Mouse (Mus musculus) CH12.LX (cell line): ENCODE measurements around the gene Pcolce. TPM values are rescaled to one million over a fixed set of nuclear protein-coding genes. Genes with fewer than 3 reads are reported as not detected.
A peak's percentile ranks its signal among the peaks of the same experiment; 100 is the strongest.

Experiments used
- DNase-seq: peaks from one replicate; pipeline ENCODE4 v3.0.0-alpha.2; 2013; ENCODE audit errors: extremely low read depth
- H3K27ac ChIP-seq: 2 replicates; pipeline ENCODE4 v1.5.1; 2012; ENCODE audit warnings: low read depth, mild to moderate bottlenecking, control low read depth, moderate library complexity; ENCODE audit not compliant: insufficient read depth
- H3K27me3 ChIP-seq: replicated peaks from 2 replicates; pipeline ENCODE3; 2012; ENCODE audit warnings: inconsistent platforms
- H3K36me3 ChIP-seq, 2 experiments: replicated peaks in 1 of 2; 2 replicates each; pipeline versions ENCODE3 to v1.6.1; 2012; ENCODE audit warnings: inconsistent platforms in 1 of 2, low read length in 1 of 2, mild to moderate bottlenecking in 1 of 2, mixed read lengths in 1 of 2, moderate library complexity in 1 of 2; ENCODE audit not compliant: control insufficient read depth in 1 of 2, insufficient read depth in 1 of 2
- H3K4me1 ChIP-seq, 2 experiments: 2 replicates each; pipeline ENCODE4 v1.6.1; 2012; ENCODE audit warnings: inconsistent platforms in 1 of 2, moderate library complexity in 1 of 2; ENCODE audit not compliant: insufficient read depth in 2 of 2, control insufficient read depth in 1 of 2
- H3K4me2 ChIP-seq: 2 replicates; pipeline ENCODE4 v1.6.1; 2012; ENCODE audit warnings: low read depth, mild to moderate bottlenecking, control low read depth; ENCODE audit not compliant: poor library complexity, insufficient read depth, severe bottlenecking
- H3K4me3 ChIP-seq, 3 experiments: fragments of 150-350 bp in 1 of 3; sonication (generic) in 1 of 3; replicated peaks in 1 of 3; 2 replicates each; pipeline versions ENCODE3 to v1.5.1; 2011 to 2012; ENCODE audit warnings: low read depth in 2 of 3, low read length in 2 of 3, mild to moderate bottlenecking in 2 of 3, moderate library complexity in 2 of 3, control low read depth in 1 of 3, improper control_type of control experiment in 1 of 3, inconsistent platforms in 1 of 3, mixed read lengths in 1 of 3; ENCODE audit not compliant: poor library complexity in 1 of 3
- H3K79me2 ChIP-seq: replicated peaks from 2 replicates; pipeline ENCODE4 v1.6.1; 2012; ENCODE audit warnings: mild to moderate bottlenecking, moderate library complexity; ENCODE audit not compliant: control insufficient read depth, poor library complexity, insufficient read depth, severe bottlenecking; ENCODE audit errors: extremely low read depth
- H3K9ac ChIP-seq: 2 replicates; pipeline ENCODE4 v1.6.1; 2012; ENCODE audit warnings: low read depth, mild to moderate bottlenecking, control low read depth, moderate library complexity; ENCODE audit not compliant: insufficient read depth
- H3K9me3 ChIP-seq: replicated peaks from 2 replicates; pipeline ENCODE3; 2012; ENCODE audit warnings: low read length, inconsistent platforms, mixed read lengths
- BHLHE40 ChIP-seq: IDR thresholded peaks from 2 replicates; pipeline ENCODE4 v1.6.1; 2011; ENCODE audit warnings: mild to moderate bottlenecking, low read depth, low read length, improper control_type of control experiment
- CHD1 ChIP-seq: IDR thresholded peaks from 2 replicates; pipeline ENCODE4 v1.6.1; 2012; ENCODE audit warnings: low read depth, low read length, improper control_type of control experiment, inconsistent platforms
- CHD2 ChIP-seq: IDR thresholded peaks from 2 replicates; pipeline ENCODE4 v1.6.1; 2011; ENCODE audit warnings: low read length, improper control_type of control experiment
- CTCF ChIP-seq, 2 experiments: IDR thresholded peaks in 1 of 2; conservative IDR thresholded peaks in 1 of 2; 2 replicates each; pipeline ENCODE4 v1.5.1; 2011 to 2012; ENCODE audit warnings: low read depth in 2 of 2, low read length in 2 of 2, improper control_type of control experiment in 1 of 2, inconsistent platforms in 1 of 2, mild to moderate bottlenecking in 1 of 2, moderate library complexity in 1 of 2
- ELF1 ChIP-seq: IDR thresholded peaks from 2 replicates; pipeline ENCODE4 v1.6.1; 2014; ENCODE audit warnings: low read depth, mild to moderate bottlenecking, inconsistent platforms, low read length, improper control_type of control experiment
- EP300 ChIP-seq: IDR thresholded peaks from 2 replicates; pipeline ENCODE4 v1.6.1; 2011; ENCODE audit warnings: low read length, improper control_type of control experiment
- ETS1 ChIP-seq: conservative IDR thresholded peaks from 2 replicates; pipeline ENCODE4 v1.6.1; 2012; ENCODE audit warnings: low read depth, mild to moderate bottlenecking, inconsistent platforms, low read length, improper control_type of control experiment, moderate library complexity
- GABPA ChIP-seq: IDR thresholded peaks from 2 replicates; pipeline ENCODE4 v1.6.1; 2012; ENCODE audit warnings: low read depth, low read length, improper control_type of control experiment, inconsistent platforms; ENCODE audit not compliant: insufficient replicate concordance
- IRF4 ChIP-seq: IDR thresholded peaks from 2 replicates; pipeline ENCODE4 v1.6.1; 2014; ENCODE audit warnings: low read depth, mild to moderate bottlenecking, inconsistent platforms, low read length, improper control_type of control experiment
- JUN ChIP-seq: IDR thresholded peaks from 2 replicates; pipeline ENCODE4 v1.6.1; 2011; ENCODE audit warnings: low read depth, mild to moderate bottlenecking, low read length, improper control_type of control experiment, moderate library complexity; ENCODE audit not compliant: insufficient read depth
- JUND ChIP-seq: conservative IDR thresholded peaks from 2 replicates; pipeline ENCODE4 v1.6.1; 2011; ENCODE audit warnings: low read depth, low read length, improper control_type of control experiment
- KAT2A ChIP-seq: IDR thresholded peaks from 2 replicates; pipeline ENCODE4 v1.6.1; 2012; ENCODE audit warnings: low read length, improper control_type of control experiment, inconsistent platforms; ENCODE audit not compliant: insufficient replicate concordance
- MAFK ChIP-seq: IDR thresholded peaks from 2 replicates; pipeline ENCODE4 v1.6.1; 2011; ENCODE audit warnings: low read length, improper control_type of control experiment; ENCODE audit not compliant: insufficient replicate concordance
- MAX ChIP-seq: IDR thresholded peaks from 2 replicates; pipeline ENCODE4 v1.6.1; 2011; ENCODE audit warnings: low read length, improper control_type of control experiment
- MAZ ChIP-seq: IDR thresholded peaks from 2 replicates; pipeline ENCODE4 v1.6.1; 2012; ENCODE audit warnings: low read depth, mild to moderate bottlenecking, inconsistent platforms, low read length, improper control_type of control experiment, moderate library complexity
- MEF2A ChIP-seq: IDR thresholded peaks from 2 replicates; pipeline ENCODE4 v1.6.1; 2014; ENCODE audit warnings: low read depth, mild to moderate bottlenecking, inconsistent platforms, low read length, improper control_type of control experiment, borderline replicate concordance
- MXI1 ChIP-seq: IDR thresholded peaks from 2 replicates; pipeline ENCODE4 v1.6.1; 2011; ENCODE audit warnings: mild to moderate bottlenecking, low read depth, low read length, improper control_type of control experiment
- MYC ChIP-seq: IDR thresholded peaks from 2 replicates; pipeline ENCODE4 v1.6.1; 2011; ENCODE audit warnings: low read depth, mild to moderate bottlenecking, improper control_type of control experiment, low read length
- NELFE ChIP-seq: IDR thresholded peaks from 2 replicates; pipeline ENCODE4 v1.6.1; 2011; ENCODE audit warnings: low read depth, low read length, improper control_type of control experiment
- NRF1 ChIP-seq: IDR thresholded peaks from 2 replicates; pipeline ENCODE4 v1.6.1; 2014; ENCODE audit warnings: low read depth, mild to moderate bottlenecking, inconsistent platforms, low read length, improper control_type of control experiment, moderate library complexity
- PAX5 ChIP-seq: IDR thresholded peaks from 2 replicates; pipeline ENCODE4 v1.6.1; 2012; ENCODE audit warnings: low read length, inconsistent platforms, mixed read lengths
- POLR2A ChIP-seq: IDR thresholded peaks from 2 replicates; pipeline ENCODE4 v1.6.1; 2011; ENCODE audit warnings: low read depth, mild to moderate bottlenecking, improper control_type of control experiment, low read length
- POLR2AphosphoS2 ChIP-seq: IDR thresholded peaks from 2 replicates; pipeline ENCODE4 v1.6.1; 2011; ENCODE audit warnings: low read depth, low read length, improper control_type of control experiment
- RAD21 ChIP-seq: IDR thresholded peaks from 2 replicates; pipeline ENCODE4 v1.6.1; 2011; ENCODE audit warnings: low read depth, mild to moderate bottlenecking, low read length, improper control_type of control experiment, moderate library complexity
- RCOR1 ChIP-seq: conservative IDR thresholded peaks from 2 replicates; pipeline ENCODE4 v1.6.1; 2012; ENCODE audit warnings: low read depth, mild to moderate bottlenecking, inconsistent platforms, low read length, improper control_type of control experiment
- SIN3A ChIP-seq: IDR thresholded peaks from 2 replicates; pipeline ENCODE4 v1.6.1; 2012; ENCODE audit warnings: low read length, improper control_type of control experiment, inconsistent platforms
- SMC3 ChIP-seq: IDR thresholded peaks from 2 replicates; pipeline ENCODE4 v1.6.1; 2011; ENCODE audit warnings: low read depth, low read length, improper control_type of control experiment
- TBP ChIP-seq: conservative IDR thresholded peaks from 2 replicates; pipeline ENCODE4 v1.6.1; 2011; ENCODE audit warnings: low read depth, low read length, improper control_type of control experiment
- TCF12 ChIP-seq: IDR thresholded peaks from 2 replicates; pipeline ENCODE4 v1.6.1; 2014; ENCODE audit warnings: low read depth, mild to moderate bottlenecking, inconsistent platforms, low read length, improper control_type of control experiment
- UBTF ChIP-seq: IDR thresholded peaks from 2 replicates; pipeline ENCODE4 v1.6.1; 2012; ENCODE audit warnings: low read depth, mild to moderate bottlenecking, inconsistent platforms, low read length, improper control_type of control experiment, moderate library complexity
- USF1 ChIP-seq: IDR thresholded peaks from 2 replicates; pipeline ENCODE4 v1.6.1; 2014; ENCODE audit warnings: low read depth, mild to moderate bottlenecking, inconsistent platforms, low read length, improper control_type of control experiment
- USF2 ChIP-seq: conservative IDR thresholded peaks from 2 replicates; pipeline ENCODE4 v1.6.1; 2011; ENCODE audit warnings: low read depth, low read length, improper control_type of control experiment
- ZC3H11A ChIP-seq: IDR thresholded peaks from 2 replicates; pipeline ENCODE4 v1.6.1; 2012; ENCODE audit warnings: low read depth, mild to moderate bottlenecking, inconsistent platforms, low read length, improper control_type of control experiment
- ZKSCAN1 ChIP-seq: IDR thresholded peaks from 2 replicates; pipeline ENCODE4 v1.6.1; 2012; ENCODE audit warnings: low read depth, inconsistent platforms, low read length, improper control_type of control experiment, borderline replicate concordance
- ZMIZ1 ChIP-seq: IDR thresholded peaks from 2 replicates; pipeline ENCODE4 v1.6.1; 2012; ENCODE audit warnings: low read depth, mild to moderate bottlenecking, inconsistent platforms, low read length, improper control_type of control experiment
- ZNF384 ChIP-seq: IDR thresholded peaks from 2 replicates; pipeline ENCODE4 v1.6.1; 2012; ENCODE audit warnings: low read depth, low read length, improper control_type of control experiment, inconsistent platforms
- dilution Hi-C: fragments of 300-500 bp; cut with MboI; formaldehyde crosslinking; loops from 2 replicates; pipeline ENCODE4 v1.14.3; 2020; ENCODE audit warnings: low sequenced_read_pairs; ENCODE audit not compliant: extremely low pct_unique_long_range_greater_than_20kb, extremely low pct_ligation_motif_present
- in situ Hi-C: fragments of 300-500 bp; cut with MboI; formaldehyde crosslinking; loops from 3 replicates; pipeline ENCODE4 v1.14.3; 2019; ENCODE audit warnings: low sequenced_read_pairs, low pct_ligation_motif_present, low pct_unique_long_range_greater_than_20kb, mixed read lengths
- polyA plus RNA-seq: library from polyadenylated mRNA; unstranded; fragments of >175 nt; gene quantifications from 2 replicates; pipeline ENCODE4 v1.2.1, GENCODE M21; 2012; ENCODE audit warnings: low read depth; ENCODE audit not compliant: insufficient read length
- total RNA-seq, 2 experiments: library from RNA; depleted of rRNA; stranded (reverse); fragments of 300-350 nt in 1 of 2; fragments of >200 nt in 1 of 2; gene quantifications; 2 replicates each; pipeline ENCODE4 v1.2.3; 2012 to 2014

Gene Pcolce
- total and polyA plus RNA-seq, 3 experiments: 0.30 to 0.97 TPM; not detected in 1

DNA sequence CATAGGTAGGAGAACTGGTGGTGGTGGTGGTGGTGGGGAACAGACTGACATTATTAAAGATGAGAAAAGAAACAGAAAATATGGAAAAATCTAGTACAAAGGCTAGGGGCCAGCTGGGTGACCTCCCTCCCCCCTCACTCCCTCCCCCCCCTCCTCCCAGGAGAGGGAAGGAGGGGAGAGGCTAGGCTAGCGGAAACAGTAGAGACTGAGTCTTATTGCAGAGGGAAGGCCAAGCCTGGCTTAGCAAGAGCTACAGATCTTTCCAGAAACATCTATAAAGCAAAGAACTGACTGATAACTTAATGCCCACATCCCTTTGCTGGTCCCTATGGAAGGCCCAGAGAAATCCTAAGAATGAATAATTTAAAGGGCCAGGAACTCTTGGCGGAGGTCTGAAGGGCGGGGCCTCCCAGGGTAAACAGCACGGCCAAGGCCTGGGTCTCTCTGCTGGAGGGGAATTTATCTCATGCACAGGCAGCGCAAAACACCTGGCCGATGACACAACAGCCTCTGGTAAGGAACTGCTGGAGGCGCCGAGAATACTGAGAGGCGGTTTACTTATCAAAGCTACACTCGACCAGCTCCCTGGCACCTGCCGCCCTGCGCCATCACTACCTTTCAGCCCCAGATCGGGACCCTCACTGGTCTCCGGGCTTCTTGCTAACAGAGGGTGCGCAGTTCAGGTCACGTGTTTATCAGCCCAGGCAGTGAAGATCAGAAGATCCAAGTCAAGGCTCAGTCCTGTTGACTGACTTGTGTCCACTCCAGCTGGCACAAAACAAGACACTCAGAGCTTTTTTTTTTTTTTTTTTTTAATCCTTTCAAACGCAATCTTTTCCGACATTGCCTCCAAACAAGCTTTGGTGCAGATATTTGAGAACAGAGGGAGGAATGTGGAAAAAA lies 36.3 kb upstream of the Pcolce start:
- Histone ChIP-seq H3K27ac (peak overlapping the region; percentile 29), H3K4me2 (peak overlapping the region; percentile 54), H3K36me3 (peaks cover 5 to 40% of the 10 kb centered on the region in 2 experiments), H3K4me3 (peak overlapping the region in 2 of 3 experiments; percentile 1 to 13), H3K79me2 (no peaks in the 10 kb centered on the region)
- in situ Hi-C loops (loop anchor here (5.0 kb wide), 1 partner anchor 112 kb away; no protein-coding TSS in a partner anchor), dilution Hi-C loops (no loop called here)
- TF ChIP-seq JUND (no peak), BHLHE40 (peak; percentile 68; the same call in 1 of the 2 replicates), EP300 (no peak), KAT2A (no peak), SMC3 (no peak), MYC (no peak), TBP (0 out of 2 replicates have a peak, but pooled peaks have one; percentile 22), ETS1 (peak; percentile 49; the same call in 1 of the 2 replicates), ZKSCAN1 (no peak), ZC3H11A (no peak), JUN (no peak), TCF12 (peak; percentile 47; the same call in 1 of the 2 replicates), UBTF (no peak), CTCF (conservative IDR thresholded peaks at IDR 0.05 in 1 of 2, IDR thresholded peaks at IDR 0.05 in 1 of 2; ENCODE audit: low read depth in 2 of 2, low read length in 2 of 2) (no peak), MXI1 (peak; percentile 40; the same call in 1 of the 2 replicates), ELF1 (0 out of 2 replicates have a peak, but pooled peaks have one; percentile 31), MAFK (no peak), IRF4 (no peak), MAX (0 out of 2 replicates have a peak, but pooled peaks have one; percentile 17), MEF2A (no peak), ZNF384 (peak; percentile 72), PAX5 (no peak), USF2 (no peak; the same call in 1 of the 2 replicates), USF1 (peak; percentile 50), CHD1 (no peak), POLR2A (0 out of 2 replicates have a peak, but pooled peaks have one; percentile 26), POLR2AphosphoS2 (no peak), GABPA (no peak), NRF1 (no peak; the same call in 1 of the 2 replicates), NELFE (no peak), RAD21 (no peak), ZMIZ1 (no peak), MAZ (0 out of 2 replicates have a peak, but pooled peaks have one; percentile 67), RCOR1 (no peak), SIN3A (no peak), CHD2 (peak; percentile 30; the same call in 1 of the 2 replicates)
- TF ChIP-seq, all 38 proteins: peak for 12
- no peaks in the 10 kb centered on the region for H3K9me3 ChIP-seq
- H3K4me1 ChIP-seq: peaks cover 8 to 58% of the 10 kb centered on the region in 2 experiments
- peak overlapping the region; percentile 20; the same call in 1 of the 2 replicates for H3K9ac ChIP-seq
- DNase-seq: peak; percentile 75
- H3K27me3 ChIP-seq: no peaks in the 10 kb centered on the region
